Mouse (Mus musculus) C3H10T1/2 (cell line): ENCODE measurements around the gene Gm5797. TPM values are rescaled to one million over a fixed set of nuclear protein-coding genes. Genes with fewer than 3 reads are reported as not detected.

Experiments used
- polyA plus RNA-seq, 2 experiments: library from polyadenylated mRNA; unstranded; fragments of >200 nt; fragmentation: generic; extraction: Trizol; gene quantifications; one replicate each; pipeline ENCODE4 v1.2.1; 2012; ENCODE audit warnings: missing spikeins in 2 of 2

Gene Gm5797
- not detected for polyA plus RNA-seq

DNA sequence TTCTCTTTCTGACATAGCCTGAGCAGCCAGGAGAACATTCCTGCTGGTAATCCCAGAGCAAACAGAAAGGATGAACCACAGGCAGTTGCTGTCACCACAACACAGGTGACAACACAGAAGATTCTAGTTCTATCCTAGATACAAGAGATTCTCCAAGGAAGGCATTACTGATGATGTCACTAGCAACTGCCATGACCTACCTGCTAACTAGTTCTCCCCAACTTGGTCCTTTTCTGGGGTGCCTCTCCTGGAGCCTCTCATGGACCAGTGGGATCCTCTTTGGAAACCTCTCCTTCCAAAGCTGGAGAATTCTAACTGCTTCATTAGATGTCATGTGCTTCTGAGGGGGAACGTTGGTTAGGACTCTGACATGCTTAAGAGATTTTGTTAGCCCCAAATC lies at the start of gene Gm5797:
Gene Gm5797, minus strand, starts transcription at position 101 of the 400 bp plus-strand sequence.

DNA sequence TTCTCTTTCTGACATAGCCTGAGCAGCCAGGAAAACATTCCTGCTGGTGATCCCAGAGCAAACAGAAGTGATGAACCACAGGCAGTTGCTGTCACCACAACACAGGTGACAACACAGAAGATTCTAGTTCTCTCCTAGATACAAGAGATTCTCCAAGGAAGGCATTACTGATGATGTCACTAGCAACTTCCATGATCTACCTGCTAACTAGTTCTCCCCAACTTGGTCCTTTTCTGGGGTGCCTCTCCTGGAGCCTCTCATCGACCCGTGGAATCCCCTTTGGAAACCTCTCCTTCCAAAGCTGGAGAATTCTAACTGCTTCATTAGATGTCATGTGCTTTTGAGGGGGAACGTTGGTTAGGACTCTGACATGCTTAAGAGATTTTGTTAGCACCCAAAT lies 32.8 kb upstream of the Gm5797 start, which contains the start of gene Gm8374:
Gene Gm8374, minus strand, starts transcription at position 101 of the 400 bp plus-strand sequence.

DNA sequence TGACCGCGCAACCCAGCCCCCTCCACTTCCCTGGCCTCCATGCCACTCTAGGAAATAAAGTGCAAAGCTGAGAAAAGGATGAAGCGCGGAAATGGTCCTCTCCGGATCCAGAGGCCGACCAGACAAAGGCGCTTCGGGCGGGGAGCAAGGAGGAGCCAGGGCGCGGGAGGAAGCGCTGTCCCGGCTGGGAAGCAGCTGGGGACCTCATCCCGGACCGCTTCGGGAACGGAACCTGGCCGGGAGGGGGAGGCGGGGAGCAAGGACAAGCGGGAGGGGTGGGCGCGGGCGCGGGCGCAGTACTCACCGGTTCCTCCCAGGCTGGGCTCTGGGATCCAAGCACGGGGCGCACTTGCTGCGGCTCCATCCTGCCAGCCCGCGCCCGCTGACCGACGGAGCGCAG lies 17.5 kb downstream of the Gm5797 start, which contains the start of gene Gm3739:
Gene Gm3739, minus strand, starts transcription at position 389 of the 400 bp plus-strand sequence.

Other genes starting within 250 kb of the Gm5797 start
- gene Gm3696, start 231.8 kb downstream of the Gm5797 start, polyA plus RNA-seq, result not detected
- not detected for gene Gm6676, start 207.0 kb downstream of the Gm5797 start, polyA plus RNA-seq
- gene Gm3512, start 157.9 kb downstream of the Gm5797 start, polyA plus RNA-seq, result not detected
- gene Gm16434, start 137.9 kb downstream of the Gm5797 start, polyA plus RNA-seq, result not detected
- gene Gm3727, start 67.7 kb downstream of the Gm5797 start, polyA plus RNA-seq, result not detected
- not detected for gene Gm3739, start 17.3 kb downstream of the Gm5797 start, polyA plus RNA-seq
- not detected for gene Gm8374, start 32.7 kb upstream of the Gm5797 start, polyA plus RNA-seq
- not detected for gene Gm3755, start 118.5 kb upstream of the Gm5797 start, polyA plus RNA-seq
- not detected for gene Gm3752, start 151.4 kb upstream of the Gm5797 start, polyA plus RNA-seq
- not detected for gene Gm3558, start 236.2 kb upstream of the Gm5797 start, polyA plus RNA-seq